Mouse (Mus musculus) layer of hippocampus, adult 9-10 months (tissue): ENCODE measurements around the gene Muc5ac.

Experiments used
- DNase-seq: peaks from one replicate; pipeline ENCODE4 v3.0.0; 2022; ENCODE audit warnings: low spot score

Muc5ac gene

GRCm38 (mm10) chr7:141836423-141836822 lies 47.7 kb downstream of the Muc5ac start:
- DNase-seq, result no peak

GRCm38 (mm10) chr7:141838779-141839178 lies 50.0 kb downstream of the Muc5ac start, which contains the start of gene Muc5b:
TSS of gene Muc5b (plus strand) at chr7:141839070.
- DNase-seq, result no peak

DNA sequence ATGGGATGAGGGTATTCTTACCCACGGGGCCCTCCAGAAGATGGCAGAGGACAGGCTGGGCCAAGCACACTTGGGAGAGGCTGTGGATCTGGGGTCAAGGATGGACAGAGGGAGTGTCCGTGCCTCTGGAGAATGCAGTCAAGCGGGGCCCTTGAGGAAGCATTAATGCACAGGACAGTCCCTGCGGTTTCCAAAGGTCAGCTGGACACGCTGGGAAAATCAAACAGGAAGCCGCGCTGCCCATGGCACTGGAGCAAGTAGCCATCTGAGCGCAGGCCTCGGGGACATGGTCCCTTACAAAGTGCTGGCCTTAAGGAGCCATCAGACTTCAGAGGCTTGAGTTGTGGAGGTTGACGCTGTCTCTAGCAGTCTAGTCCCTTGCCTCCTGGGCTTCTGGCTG lies 51.6 kb downstream of the Muc5ac start:
- no peak for DNase-seq

- DNase-seq, result no peak
These were observed 72.3 kb downstream of the Muc5ac start for GRCm38 (mm10) chr7:141861046-141861445.
